Mouse (Mus musculus): ENCODE measurements around the gene Cracr2b. TPM values are rescaled to one million over a fixed set of nuclear protein-coding genes. Genes with fewer than 3 reads are reported as not detected.

Cracr2b gene
- polyA plus RNA-seq, 1 experiment from 2014 or later = 3.9 TPM

Other genes with a start within 250 kb of the Cracr2b start
- gene Lmntd2, start 247.0 kb upstream of the Cracr2b start, polyA plus RNA-seq (2015; fragmentation: Nextera tagmentation; extraction: Ambion mirVana) = 0.60 and 0.91 TPM in 2 replicates
- 27.3 and 33.4 TPM in 2 replicates for gene Rassf7, start 245.2 kb upstream of the Cracr2b start, polyA plus RNA-seq (2015; fragmentation: Nextera tagmentation; extraction: Ambion mirVana)
- 26.7 and 32.6 TPM in 2 replicates for gene Phrf1, start 232.3 kb upstream of the Cracr2b start, polyA plus RNA-seq (2015; fragmentation: Nextera tagmentation; extraction: Ambion mirVana)
- 10.7 and 12.8 TPM in 2 replicates for gene Irf7, start 194.6 kb upstream of the Cracr2b start, polyA plus RNA-seq (2015; fragmentation: Nextera tagmentation; extraction: Ambion mirVana)
- gene Cdhr5, start 184.3 kb upstream of the Cracr2b start, polyA plus RNA-seq (2015; fragmentation: Nextera tagmentation; extraction: Ambion mirVana) = 0.46 and 0.47 TPM in 2 replicates
- 0.35 and 0.47 TPM in 2 replicates for gene Sct, start 182.0 kb upstream of the Cracr2b start, polyA plus RNA-seq (2015; fragmentation: Nextera tagmentation; extraction: Ambion mirVana)
- gene Drd4, start 169.1 kb upstream of the Cracr2b start, polyA plus RNA-seq (2015; fragmentation: Nextera tagmentation; extraction: Ambion mirVana) = not detected in 2 replicates
- gene Deaf1, start 133.4 kb upstream of the Cracr2b start, polyA plus RNA-seq (2015; fragmentation: Nextera tagmentation; extraction: Ambion mirVana) = 13.4 and 16.9 TPM in 2 replicates
- gene Tmem80, start 133.4 kb upstream of the Cracr2b start, polyA plus RNA-seq (2015; fragmentation: Nextera tagmentation; extraction: Ambion mirVana) = 14.8 and 15.8 TPM in 2 replicates
- 16.6 and 24.3 TPM in 2 replicates for gene Eps8l2, start 122.2 kb upstream of the Cracr2b start, polyA plus RNA-seq (2015; fragmentation: Nextera tagmentation; extraction: Ambion mirVana)
- 409 and 415 TPM in 2 replicates for gene Taldo1, start 68.9 kb upstream of the Cracr2b start, polyA plus RNA-seq (2015; fragmentation: Nextera tagmentation; extraction: Ambion mirVana)
- 15.0 and 15.7 TPM in 2 replicates for gene Gatd1, start 47.0 kb upstream of the Cracr2b start, polyA plus RNA-seq (2015; fragmentation: Nextera tagmentation; extraction: Ambion mirVana)
- gene Cend1, start 31.6 kb upstream of the Cracr2b start, polyA plus RNA-seq (2015; fragmentation: Nextera tagmentation; extraction: Ambion mirVana) = not detected in 2 replicates
- gene Slc25a22, start 23.2 kb upstream of the Cracr2b start, polyA plus RNA-seq (2015; fragmentation: Nextera tagmentation; extraction: Ambion mirVana) = 18.7 and 20.5 TPM in 2 replicates
- 10.3 and 10.7 TPM in 2 replicates for gene Pidd1, start 17.1 kb upstream of the Cracr2b start, polyA plus RNA-seq (2015; fragmentation: Nextera tagmentation; extraction: Ambion mirVana)
- gene Rplp2, start 13.7 kb upstream of the Cracr2b start, polyA plus RNA-seq (2015; fragmentation: Nextera tagmentation; extraction: Ambion mirVana) = 591 and 741 TPM in 2 replicates
- gene Pnpla2, start 5.9 kb upstream of the Cracr2b start, polyA plus RNA-seq (2015; fragmentation: Nextera tagmentation; extraction: Ambion mirVana) = 13.9 and 15.3 TPM in 2 replicates
- 5.0 and 6.3 TPM in 2 replicates for gene Cd151, start 6.3 kb downstream of the Cracr2b start, polyA plus RNA-seq (2015; fragmentation: Nextera tagmentation; extraction: Ambion mirVana)
- 41.7 and 43.9 TPM in 2 replicates for gene Polr2l, start 14.0 kb downstream of the Cracr2b start, polyA plus RNA-seq (2015; fragmentation: Nextera tagmentation; extraction: Ambion mirVana)
- gene Tspan4, start 14.1 kb downstream of the Cracr2b start, polyA plus RNA-seq (2015; fragmentation: Nextera tagmentation; extraction: Ambion mirVana) = 47.7 and 55.0 TPM in 2 replicates
- 25.2 and 27.9 TPM in 2 replicates for gene Chid1, start 78.8 kb downstream of the Cracr2b start, polyA plus RNA-seq (2015; fragmentation: Nextera tagmentation; extraction: Ambion mirVana)
- gene Ap2a2, start 101.1 kb downstream of the Cracr2b start, polyA plus RNA-seq (2015; fragmentation: Nextera tagmentation; extraction: Ambion mirVana) = 67.6 and 73.8 TPM in 2 replicates
- 3.1 and 3.3 TPM in 2 replicates for gene Muc6, start 194.2 kb downstream of the Cracr2b start, polyA plus RNA-seq (2015; fragmentation: Nextera tagmentation; extraction: Ambion mirVana)
- gene Muc2, start 229.2 kb downstream of the Cracr2b start, polyA plus RNA-seq (2015; fragmentation: Nextera tagmentation; extraction: Ambion mirVana) = 0.10 and 0.20 TPM in 2 replicates